Mouse (Mus musculus) megakaryocyte, embryonic 14.5 days (primary cell): ENCODE measurements around the gene Ccdc106. TPM values are rescaled to one million over a fixed set of nuclear protein-coding genes. Genes with fewer than 3 reads are reported as not detected.
A peak's percentile ranks its signal among the peaks of the same experiment; 100 is the strongest.

Experiments used
- H3K27me3 ChIP-seq: replicated peaks from 2 replicates; pipeline ENCODE3; 2012; ENCODE audit warnings: inconsistent platforms
- H3K36me3 ChIP-seq: replicated peaks from 2 replicates; pipeline ENCODE3; 2012; ENCODE audit warnings: low read length, inconsistent platforms, mixed read lengths
- H3K4me1 ChIP-seq: 2 replicates; pipeline ENCODE4 v1.6.1; 2012; ENCODE audit warnings: inconsistent platforms
- H3K4me3 ChIP-seq: replicated peaks from 2 replicates; pipeline ENCODE3; 2012; ENCODE audit warnings: moderate library complexity, mild to moderate bottlenecking, inconsistent platforms
- H3K9me3 ChIP-seq: 2 replicates; pipeline ENCODE4 v1.6.1; 2012; ENCODE audit warnings: inconsistent platforms
- FLI1 ChIP-seq: IDR thresholded peaks from 2 replicates; pipeline ENCODE4 v1.6.1; 2012; ENCODE audit warnings: low read length, inconsistent platforms, mixed read lengths
- GATA1 ChIP-seq: IDR thresholded peaks from 3 replicates; pipeline ENCODE4 v1.6.1; 2012; ENCODE audit warnings: mixed read lengths, low read length, inconsistent platforms, borderline replicate concordance
- polyA plus RNA-seq: library from polyadenylated mRNA; stranded (reverse); fragments of >175 nt; gene quantifications from 2 replicates; pipeline ENCODE4 v1.2.3, GENCODE M21; 2012; ENCODE audit warnings: low replicate concordance; ENCODE audit not compliant: insufficient read depth

Ccdc106 gene
- polyA plus RNA-seq, 1 experiment, result 7.3 TPM

GRCm38 (mm10) chr7:5091008-5091728, 70.8 kb downstream of the Ccdc106 start:
- Histone ChIP-seq H3K27me3 (no peaks in the 10 kb centered on the region), H3K9me3 (no peaks in the 10 kb centered on the region), H3K4me3 (peak overlapping the region; percentile 21), H3K36me3 (peaks cover 100% of the 10 kb centered on the region), H3K4me1 (peaks cover 43% of the 10 kb centered on the region)
- TF ChIP-seq GATA1 (no peak), FLI1 (no peak)

GRCm38 (mm10) chr7:5092381-5092780, 72.0 kb downstream of the Ccdc106 start:
- Histone ChIP-seq H3K9me3 (no peaks in the 10 kb centered on the region), H3K4me3 (no peak overlapping the region), H3K4me1 (peaks cover 36% of the 10 kb centered on the region), H3K27me3 (no peaks in the 10 kb centered on the region), H3K36me3 (peaks cover 100% of the 10 kb centered on the region)
- no peak for TF ChIP-seq FLI1
- TF ChIP-seq GATA1, result no peak

GRCm38 (mm10) chr7:5092831-5093510, 72.6 kb downstream of the Ccdc106 start:
- TF ChIP-seq GATA1, result no peak
- TF ChIP-seq FLI1, result no peak
- H3K9me3 ChIP-seq, result no peaks in the 10 kb centered on the region
- H3K36me3 ChIP-seq, result peaks cover 100% of the 10 kb centered on the region
- no peaks in the 10 kb centered on the region for H3K27me3 ChIP-seq
- peak overlapping the region; percentile 56 for H3K4me3 ChIP-seq
- peaks cover 31% of the 10 kb centered on the region for H3K4me1 ChIP-seq

- H3K36me3 ChIP-seq, result peaks cover 58% of the 10 kb centered on the region
- peaks cover 12% of the 10 kb centered on the region for H3K27me3 ChIP-seq
- TF ChIP-seq FLI1 (no peak), GATA1 (no peak)
- peaks cover 5% of the 10 kb centered on the region for H3K9me3 ChIP-seq
- H3K4me1 ChIP-seq, result peaks cover 29% of the 10 kb centered on the region
- no peak overlapping the region for H3K4me3 ChIP-seq
These were observed 78.4 kb downstream of the Ccdc106 start for GRCm38 (mm10) chr7:5098769-5099168.

- Histone ChIP-seq H3K4me3 (no peak overlapping the region), H3K36me3 (peaks cover 47% of the 10 kb centered on the region), H3K4me1 (peaks cover 29% of the 10 kb centered on the region), H3K27me3 (peaks cover 20% of the 10 kb centered on the region), H3K9me3 (peaks cover 9% of the 10 kb centered on the region)
- TF ChIP-seq GATA1 (no peak), FLI1 (no peak)
These were observed 79.4 kb downstream of the Ccdc106 start for GRCm38 (mm10) chr7:5099796-5100195.

GRCm38 (mm10) chr7:5101066-5101663, 80.8 kb downstream of the Ccdc106 start:
- Histone ChIP-seq H3K4me3 (peak overlapping the region; percentile 79), H3K4me1 (peaks cover 29% of the 10 kb centered on the region), H3K36me3 (peaks cover 34% of the 10 kb centered on the region), H3K9me3 (peaks cover 9% of the 10 kb centered on the region), H3K27me3 (peaks cover 31% of the 10 kb centered on the region)
- TF ChIP-seq FLI1, result no peak
- no peak for TF ChIP-seq GATA1

- peaks cover 20% of the 10 kb centered on the region for H3K36me3 ChIP-seq
- TF ChIP-seq FLI1 (no peak), GATA1 (no peak)
- H3K9me3 ChIP-seq, result peaks cover 9% of the 10 kb centered on the region
- H3K4me1 ChIP-seq, result peaks cover 29% of the 10 kb centered on the region
- H3K27me3 ChIP-seq, result peaks cover 31% of the 10 kb centered on the region
- H3K4me3 ChIP-seq, result no peak overlapping the region
These were observed 82.2 kb downstream of the Ccdc106 start for GRCm38 (mm10) chr7:5102564-5102963.

GRCm38 (mm10) chr7:5108272-5108671, 87.9 kb downstream of the Ccdc106 start:
- Histone ChIP-seq H3K4me3 (no peak overlapping the region), H3K36me3 (no peaks in the 10 kb centered on the region), H3K9me3 (peaks cover 11% of the 10 kb centered on the region), H3K27me3 (peaks cover 23% of the 10 kb centered on the region), H3K4me1 (peaks cover 3% of the 10 kb centered on the region; the same call in 1 of the 2 replicates)
- no peak for TF ChIP-seq GATA1
- no peak for TF ChIP-seq FLI1

GRCm38 (mm10) chr7:5109301-5109700, 88.9 kb downstream of the Ccdc106 start:
- H3K36me3 ChIP-seq, result no peaks in the 10 kb centered on the region
- peaks cover 17% of the 10 kb centered on the region for H3K27me3 ChIP-seq
- peaks cover 3% of the 10 kb centered on the region; the same call in 1 of the 2 replicates for H3K4me1 ChIP-seq
- H3K9me3 ChIP-seq, result peaks cover 6% of the 10 kb centered on the region
- no peak overlapping the region for H3K4me3 ChIP-seq
- TF ChIP-seq FLI1 (no peak), GATA1 (no peak)

Other genes with a start within 250 kb of the Ccdc106 start
- gene Fam71e2, start 249.3 kb upstream of the Ccdc106 start, polyA plus RNA-seq, result not detected in 2 replicates
- gene Il11, start 237.7 kb upstream of the Ccdc106 start, polyA plus RNA-seq, result 0.26 and 1.9 TPM in 2 replicates
- not detected in 2 replicates for gene Tmem190, start 237.6 kb upstream of the Ccdc106 start, polyA plus RNA-seq
- gene Tmem238, start 230.9 kb upstream of the Ccdc106 start, polyA plus RNA-seq, result 29.3 and 145 TPM in 2 replicates
- gene Rpl28, start 227.7 kb upstream of the Ccdc106 start, polyA plus RNA-seq, result 3,598 and 12,997 TPM in 2 replicates
- gene Ube2s, start 208.0 kb upstream of the Ccdc106 start, polyA plus RNA-seq, result 217 and 258 TPM in 2 replicates
- 0.07 TPM in 1 of 2 replicates, not detected in the other for gene Shisa7, start 175.9 kb upstream of the Ccdc106 start, polyA plus RNA-seq
- 4.3 and 6.1 TPM in 2 replicates for gene Isoc2b, start 150.3 kb upstream of the Ccdc106 start, polyA plus RNA-seq
- gene Isoc2a, start 143.4 kb upstream of the Ccdc106 start, polyA plus RNA-seq, result 7.2 and 17.1 TPM in 2 replicates
- not detected in 2 replicates for gene Gm36210, start 114.0 kb upstream of the Ccdc106 start, polyA plus RNA-seq
- 33.6 and 53.4 TPM in 2 replicates for gene Zfp628, start 105.3 kb upstream of the Ccdc106 start, polyA plus RNA-seq
- 0.51 TPM in 1 of 2 replicates, not detected in the other for gene Nat14, start 98.5 kb upstream of the Ccdc106 start, polyA plus RNA-seq
- 0.09 and 1.5 TPM in 2 replicates for gene Ssc5d, start 94.8 kb upstream of the Ccdc106 start, polyA plus RNA-seq
- 1.3 TPM in 1 of 2 replicates, not detected in the other for gene Sbk2, start 56.1 kb upstream of the Ccdc106 start, polyA plus RNA-seq
- 0.06 TPM in 1 of 2 replicates, not detected in the other for gene Sbk3, start 49.4 kb upstream of the Ccdc106 start, polyA plus RNA-seq
- 48.1 and 103 TPM in 2 replicates for gene Zfp579, start 24.4 kb upstream of the Ccdc106 start, polyA plus RNA-seq
- gene Zfp524, start 6.1 kb upstream of the Ccdc106 start, polyA plus RNA-seq, result 68.6 and 88.3 TPM in 2 replicates
- 17.2 and 28.0 TPM in 2 replicates for gene Fiz1, start 5.9 kb upstream of the Ccdc106 start, polyA plus RNA-seq
- not detected in 2 replicates for gene Gm44973, start 5.1 kb upstream of the Ccdc106 start, polyA plus RNA-seq
- 30.6 and 81.9 TPM in 2 replicates for gene Zfp865, start 177 bp upstream of the Ccdc106 start, polyA plus RNA-seq
- not detected in 2 replicates for gene 4632433K11Rik, start 13.6 kb downstream of the Ccdc106 start, polyA plus RNA-seq
- gene Zfp784, start 17.9 kb downstream of the Ccdc106 start, polyA plus RNA-seq, result 0.96 and 6.5 TPM in 2 replicates
- gene Zfp580, start 31.0 kb downstream of the Ccdc106 start, polyA plus RNA-seq, result 58.5 and 224 TPM in 2 replicates
- 251 and 262 TPM in 2 replicates for gene U2af2, start 41.6 kb downstream of the Ccdc106 start, polyA plus RNA-seq
- 687 and 1,038 TPM in 2 replicates for gene Epn1, start 59.7 kb downstream of the Ccdc106 start, polyA plus RNA-seq
- not detected in 2 replicates for gene Rfpl4, start 96.4 kb downstream of the Ccdc106 start, polyA plus RNA-seq
- gene Rasl2-9, start 105.4 kb downstream of the Ccdc106 start, polyA plus RNA-seq, result not detected in 2 replicates
- gene Vmn1r55, start 129.1 kb downstream of the Ccdc106 start, polyA plus RNA-seq, result not detected in 2 replicates
- not detected in 2 replicates for gene Vmn1r56, start 176.2 kb downstream of the Ccdc106 start, polyA plus RNA-seq
- not detected in 2 replicates for gene Vmn1r57, start 197.9 kb downstream of the Ccdc106 start, polyA plus RNA-seq